Mouse (Mus musculus): ENCODE results near the gene Ubqln4.

- TF ChIP-seq CTCF (IDR thresholded peaks at IDR 0.05; ENCODE audit: extremely low read depth, insufficient read depth, insufficient read length, insufficient replicate concordance) (no peak), POLR2A (IDR thresholded peaks at IDR 0.05; ENCODE audit: low read depth, low read length) (no peak)
Measured at GRCm38 (mm10) chr3:88616951-88617500, 63.5 kb downstream of the Ubqln4 start.
